Mouse (Mus musculus) liver, postnatal 0 days (tissue): ENCODE data around the gene Cabin1. TPM values are rescaled to one million over a fixed set of nuclear protein-coding genes. Genes with fewer than 3 reads are reported as not detected.
"Not testable (repeated sequence)": the region's sequence is repeated elsewhere in the genome, so short reads cannot be mapped to it uniquely, and the experiment has no call there.

ENCODE experiments used
- ATAC-seq: fragments of 200-750 bp; cut with Nextera tagmentation; 2 replicates; pipeline ENCODE4 v1.8.0; 2017; ENCODE audit warnings: mild to moderate bottlenecking, moderate library complexity
- DNase-seq: peaks from one replicate; pipeline ENCODE4 v3.0.0-alpha.2; 2016
- H3K27ac ChIP-seq: fragments of 300-500 bp; sonication (generic); 2 replicates; pipeline ENCODE4 v1.5.1; 2014; ENCODE audit warnings: antibody characterized with exemption, moderate library complexity, mild to moderate bottlenecking, low read depth
- H3K27me3 ChIP-seq: fragments of 300-500 bp; sonication (generic); 2 replicates; pipeline ENCODE4 v1.6.1; 2014; ENCODE audit warnings: low read length, control low read depth, mixed read lengths; ENCODE audit not compliant: insufficient read depth
- H3K36me3 ChIP-seq: fragments of 300-500 bp; sonication (generic); replicated peaks from 2 replicates; pipeline ENCODE4 v1.6.1; 2014; ENCODE audit warnings: mild to moderate bottlenecking, control low read depth, low read length, moderate library complexity, mixed read lengths; ENCODE audit not compliant: insufficient read depth
- H3K4me1 ChIP-seq: fragments of 300-500 bp; sonication (generic); 2 replicates; pipeline ENCODE4 v1.6.1; 2014; ENCODE audit warnings: antibody characterized with exemption, mild to moderate bottlenecking, control low read depth; ENCODE audit not compliant: insufficient read depth
- H3K4me2 ChIP-seq: fragments of 300-500 bp; sonication (generic); 2 replicates; pipeline ENCODE4 v1.6.1; 2014; ENCODE audit warnings: low read depth, mild to moderate bottlenecking, low read length, moderate library complexity, mixed read lengths
- H3K4me3 ChIP-seq: fragments of 300-500 bp; sonication (generic); 2 replicates; pipeline ENCODE4 v1.5.1; 2014; ENCODE audit warnings: low read depth, low read length
- H3K9ac ChIP-seq: fragments of 300-500 bp; sonication (generic); replicated peaks from 2 replicates; pipeline ENCODE4 v1.6.1; 2014; ENCODE audit warnings: mild to moderate bottlenecking, moderate library complexity
- H3K9me3 ChIP-seq: fragments of 300-500 bp; sonication (generic); 2 replicates; pipeline ENCODE4 v1.6.1; 2016; ENCODE audit warnings: mild to moderate bottlenecking, control low read depth, low read length, mixed read lengths
- CTCF ChIP-seq: sonication (generic); IDR thresholded peaks from 2 replicates; pipeline ENCODE4 v1.5.1; 2016; ENCODE audit warnings: antibody characterized with exemption, low read depth
- EP300 ChIP-seq: IDR thresholded peaks from 2 replicates; pipeline ENCODE4 v1.6.1; 2016; ENCODE audit warnings: antibody characterized with exemption, low read depth, mild to moderate bottlenecking
- WGBS: fragments of 180-500 bp; shearing (Covaris S2); extraction: QIAGEN DNeasy Blood & Tissue Kit; methylation state at CpG from one replicate; pipeline ENCODE4 v1.1.7; 2014; ENCODE audit not compliant: insufficient replicate concordance; 5-methylcytosine and 5-hydroxymethylcytosine counted together
- polyA plus RNA-seq: library from polyadenylated mRNA; unstranded; fragments of >200 nt; fragmentation: Nextera tagmentation; extraction: Ambion mirVana; gene quantifications from 2 replicates; pipeline ENCODE4 v1.2.1, GENCODE M21; 2015

Gene Cabin1
- polyA plus RNA-seq, 1 experiment from 2014 or later: 9.1 TPM

DNA sequence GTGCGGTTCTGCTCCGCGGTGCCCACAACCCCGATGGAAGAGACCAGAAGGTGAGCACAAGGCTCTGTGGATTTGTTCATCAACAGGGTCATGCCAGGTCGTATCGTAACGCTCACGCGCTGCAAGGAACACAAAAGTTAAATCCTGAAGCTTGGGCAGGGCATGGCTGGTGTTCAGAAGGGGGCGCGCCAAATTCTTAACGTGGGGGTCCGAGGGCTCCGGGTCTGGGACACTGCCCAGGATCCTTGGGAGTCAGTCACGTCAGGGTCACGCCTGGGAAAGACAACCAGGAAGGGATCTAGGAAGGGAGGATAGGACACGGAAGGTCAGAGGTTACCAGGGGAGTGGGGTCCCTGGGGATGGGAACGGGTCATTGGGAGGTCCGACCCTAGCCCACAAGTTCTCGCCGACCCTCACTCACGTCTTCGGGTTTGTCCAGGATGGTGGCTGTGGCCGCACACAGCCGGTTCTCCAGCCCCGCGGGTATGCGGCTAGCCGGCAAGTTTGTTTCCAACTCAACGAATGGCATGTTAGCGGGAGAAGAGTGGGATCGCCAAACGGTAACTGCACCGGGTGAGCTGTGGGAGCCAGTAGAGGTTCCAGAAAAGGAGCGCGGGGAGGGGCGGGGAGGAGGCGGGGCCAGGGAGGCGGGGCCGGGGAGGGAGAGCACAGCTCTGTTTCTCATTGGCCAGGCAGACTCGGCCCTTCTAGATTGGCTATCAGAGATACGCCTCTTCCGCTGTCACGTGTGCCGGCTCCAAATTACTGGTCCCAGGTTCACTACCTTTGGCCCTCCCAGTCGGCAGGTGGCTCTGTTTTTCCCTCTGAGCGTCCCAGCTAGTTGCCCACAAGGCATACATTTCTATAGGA lies 8.9 kb upstream of the Cabin1 start, which contains the start of gene Ddt:
TSS of gene Ddt (minus strand) at position 620 of the 870 bp plus-strand sequence.
- Histone ChIP-seq H3K36me3 (no peaks in the 10 kb centered on the region; the same call in 1 of the 2 replicates), H3K27ac (peak within 1 kb of the TSS; percentile 87)
- WGBS: under 1% methylated on average over 46 of the region's 47 CpGs

DNA sequence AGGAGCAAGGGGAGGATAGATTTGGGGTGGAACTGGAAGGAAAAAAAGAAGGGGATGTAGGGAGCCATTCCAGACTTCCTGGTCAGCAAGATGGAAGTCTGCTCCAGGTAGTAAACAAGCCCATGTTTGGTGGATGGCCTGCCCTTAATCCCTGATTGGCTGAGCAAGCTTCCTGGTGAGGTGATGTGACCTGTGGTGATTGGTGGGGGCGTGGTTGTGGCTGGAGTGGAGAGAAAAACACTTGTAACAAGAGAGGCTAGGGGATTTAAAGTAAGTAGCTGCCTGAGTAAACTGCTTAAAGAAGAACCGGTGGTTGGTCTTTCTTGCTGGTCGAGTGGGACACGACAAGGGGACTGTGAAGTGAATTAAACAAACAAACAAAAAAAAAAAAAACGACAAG lies 3.6 kb upstream of the Cabin1 start:
- not testable (repeated sequence) for DNase-seq, H3K36me3 ChIP-seq, H3K4me3 ChIP-seq, H3K9me3 ChIP-seq, H3K27ac ChIP-seq, H3K27me3 ChIP-seq, ATAC-seq, H3K4me2 ChIP-seq, H3K9ac ChIP-seq
- peaks cover 16% of the 10 kb centered on the region for H3K4me1 ChIP-seq
- 38% methylated on average over 5 of the region's 5 CpGs for WGBS

More for the DNA sequence above, 8.9 kb upstream of the Cabin1 start, which contains the start of gene Ddt:
- H3K9me3 ChIP-seq: no peaks in the 10 kb centered on the region
- TF ChIP-seq EP300: peak; percentile 50
- TF ChIP-seq CTCF: peak; percentile 48
- H3K4me1 ChIP-seq: peaks cover 9% of the 10 kb centered on the region
- H3K27me3 ChIP-seq: no peaks in the 10 kb centered on the region
- H3K4me2 ChIP-seq: peak within 1 kb of the TSS; percentile 83
- peak; percentile 94 for DNase-seq
- peak; percentile 94 for ATAC-seq
- peak within 1 kb of the TSS; percentile 71 for H3K9ac ChIP-seq
- peak within 1 kb of the TSS; percentile 57 for H3K4me3 ChIP-seq

DNA sequence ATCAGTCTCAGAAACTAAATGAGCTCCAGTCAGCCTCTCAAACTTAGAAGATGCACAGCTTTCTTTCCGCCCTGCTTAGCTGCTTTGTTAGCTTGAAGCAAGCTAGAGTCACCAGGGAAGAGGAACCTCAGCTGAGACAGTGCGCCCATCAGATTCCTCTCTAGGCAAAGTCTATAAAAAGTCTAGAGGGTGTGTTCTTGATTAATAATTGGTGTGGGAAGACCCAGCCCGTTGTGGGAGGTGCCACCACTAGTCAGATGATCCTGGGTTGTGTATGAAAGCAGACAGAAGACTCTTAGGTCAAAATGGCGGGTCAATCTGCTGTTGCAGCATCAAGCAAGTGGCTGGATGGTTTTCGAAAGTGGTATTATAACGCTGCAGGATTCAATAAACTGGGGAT lies 2.7 kb upstream of the Cabin1 start:
- Histone ChIP-seq H3K9me3 (no peaks in the 10 kb centered on the region), H3K36me3 (no peaks in the 10 kb centered on the region; the same call in 1 of the 2 replicates), H3K4me1 (peaks cover 13% of the 10 kb centered on the region), H3K27ac (no peak overlapping the region), H3K4me2 (no peak overlapping the region), H3K4me3 (no peak overlapping the region), H3K27me3 (no peaks in the 10 kb centered on the region), H3K9ac (no peak overlapping the region)
- no peak for TF ChIP-seq EP300
- no peak for TF ChIP-seq CTCF
- DNase-seq (no peak), ATAC-seq (no peak)
- WGBS: 76% methylated on average over 6 of the region's 6 CpGs

DNA sequence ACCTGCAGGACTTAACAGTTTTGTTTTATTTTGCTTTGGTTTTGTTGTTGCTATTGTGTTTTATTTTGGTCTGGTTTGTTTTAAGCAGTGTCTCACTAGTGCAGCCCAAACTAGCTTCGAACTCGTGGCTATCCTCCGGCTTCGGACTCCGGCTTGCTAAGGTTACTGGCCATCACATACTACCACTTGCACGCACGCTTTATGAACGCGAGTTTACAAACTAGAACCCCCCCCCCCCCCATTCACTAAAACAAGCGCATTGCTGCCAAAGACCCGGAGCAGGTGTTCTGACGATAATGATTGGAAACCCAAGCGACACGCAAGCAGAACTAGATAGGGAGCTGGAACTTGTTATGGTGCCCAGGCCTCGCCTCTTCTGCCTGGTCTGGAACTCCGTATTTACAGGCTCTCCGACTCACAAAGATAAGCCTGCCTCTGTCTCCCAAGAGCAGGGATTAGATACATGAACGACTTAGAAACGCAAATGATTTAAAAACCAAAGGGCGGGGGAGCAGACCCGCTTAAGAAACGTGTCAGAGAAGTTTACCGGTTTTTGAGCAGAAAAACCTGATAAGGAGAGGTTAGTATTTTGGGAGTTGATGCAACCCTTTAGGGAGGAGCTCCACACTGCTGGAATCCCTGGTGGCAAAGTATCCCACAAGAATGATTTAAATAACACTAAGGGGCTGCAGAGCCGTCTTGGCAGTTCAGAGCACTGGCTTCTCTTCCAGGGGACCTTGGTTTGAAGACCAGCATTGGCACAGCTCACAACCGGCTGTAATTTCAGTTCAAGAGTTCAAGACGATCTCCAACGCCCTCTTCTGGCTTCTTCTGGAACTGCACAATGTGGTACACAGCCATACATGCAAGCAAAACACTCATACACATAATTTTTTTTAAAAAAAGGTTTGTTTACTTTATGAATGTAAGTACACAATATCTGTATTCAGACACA lies 655 bp upstream of the Cabin1 start:
- H3K36me3 ChIP-seq: peaks cover 9% of the 10 kb centered on the region; the same call in 1 of the 2 replicates
- WGBS: 1% methylated on average over 27 of the region's 27 CpGs
- ATAC-seq (peak; percentile 41), DNase-seq (peak; percentile 89)
- no peaks in the 10 kb centered on the region for H3K27me3 ChIP-seq
- H3K4me3 ChIP-seq: peak overlapping the region; percentile 96
- peak; percentile 37; the same call in 1 of the 2 replicates for TF ChIP-seq EP300
- peak; percentile 92 for TF ChIP-seq CTCF
- peak overlapping the region; percentile 92 for H3K9ac ChIP-seq
- peak overlapping the region; percentile 94 for H3K4me2 ChIP-seq
- H3K9me3 ChIP-seq: no peaks in the 10 kb centered on the region
- peak overlapping the region; percentile 88 for H3K27ac ChIP-seq
- H3K4me1 ChIP-seq: peaks cover 10% of the 10 kb centered on the region

DNA sequence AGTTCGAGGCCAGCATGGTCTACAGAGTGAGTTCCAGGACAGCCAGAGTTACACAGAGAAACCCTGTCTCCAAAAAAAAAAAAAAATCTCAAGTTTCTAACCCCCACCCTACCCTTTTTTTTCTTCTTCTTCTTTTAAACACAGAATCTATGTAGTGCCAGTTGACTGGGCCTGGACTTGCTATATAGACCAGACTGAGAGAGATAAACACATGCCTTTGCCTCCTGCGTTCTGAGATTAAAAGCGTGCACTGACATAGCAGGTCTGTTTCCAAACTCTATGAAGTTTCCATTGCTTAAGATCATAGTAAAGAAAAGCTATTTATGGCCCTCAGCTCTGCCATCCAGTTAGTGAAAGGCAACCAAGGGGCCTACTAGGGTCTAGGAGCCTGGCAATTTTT lies 1.7 kb downstream of the Cabin1 start:
- H3K27ac ChIP-seq: peak overlapping the region; percentile 77

More for the DNA sequence above, 1.7 kb downstream of the Cabin1 start:
- peak overlapping the region; percentile 94 for H3K4me2 ChIP-seq
- H3K9me3 ChIP-seq: no peaks in the 10 kb centered on the region
- no peak for TF ChIP-seq CTCF
- peak; percentile 78 for TF ChIP-seq EP300
- ATAC-seq (peak; percentile 17), DNase-seq (no peak)
- H3K36me3 ChIP-seq: peaks cover 9% of the 10 kb centered on the region; the same call in 1 of the 2 replicates
- peak overlapping the region; percentile 96 for H3K4me3 ChIP-seq
- H3K27me3 ChIP-seq: no peaks in the 10 kb centered on the region
- peaks cover 10% of the 10 kb centered on the region for H3K4me1 ChIP-seq
- WGBS: 67% methylated on average over 3 of the region's 3 CpGs
- peak overlapping the region; percentile 57 for H3K9ac ChIP-seq
